8 mouse cellular contexts compared by ENCODE assay signal in genomic region chr3:146379740-146380466, GRCm38 (mm10). TPM values are rescaled to one million over a fixed set of nuclear protein-coding genes. Genes with fewer than 3 reads are reported as not detected.
DNase-seq lines count a peak whose midpoint lies in the region; ATAC-seq and TF ChIP-seq lines count a peak whose summit lies in the region.

No protein-coding gene starts in this region.

- H3K4me3 ChIP-seq in heart, embryonic 12.5 days: no peak overlapping the region
- H3K4me3 ChIP-seq in forebrain, embryonic 15.5 days: no peak overlapping the region
- no peak overlapping the region for H3K4me3 ChIP-seq in midbrain, embryonic 13.5 days (replicated peaks)
- no peak overlapping the region for H3K4me3 ChIP-seq in left cerebral cortex, adult 2 months

- H3K9ac ChIP-seq in heart, embryonic 12.5 days: no peak overlapping the region
- H3K9ac ChIP-seq in forebrain, embryonic 15.5 days (replicated peaks): no peak overlapping the region
- no peak overlapping the region for H3K9ac ChIP-seq in midbrain, embryonic 13.5 days (replicated peaks)

- H3K36me3 ChIP-seq in heart, embryonic 12.5 days: no peaks in the 10 kb centered on the region
- no peaks in the 10 kb centered on the region for H3K36me3 ChIP-seq in forebrain, embryonic 15.5 days
- no peaks in the 10 kb centered on the region for H3K36me3 ChIP-seq in midbrain, embryonic 13.5 days

- intact Hi-C loops in heart, postnatal 10 days (cut with DNase I): no loop called here
- intact Hi-C loops in left cerebral cortex, adult 2 months (cut with DNase I): no loop called here
- intact Hi-C loops in left cerebral cortex, postnatal 10 days (cut with DNase I): no loop called here

- 0 out of 2 replicates have a peak overlapping the region, but pooled peaks have one; percentile 7 for H3K4me2 ChIP-seq in heart, embryonic 12.5 days
- no peak overlapping the region for H3K4me2 ChIP-seq in forebrain, embryonic 15.5 days (replicated peaks)
- H3K4me2 ChIP-seq in midbrain, embryonic 13.5 days (replicated peaks): no peak overlapping the region

- no peak overlapping the region for H3K27ac ChIP-seq in heart, embryonic 12.5 days (ENCODE audit: poor library complexity, severe bottlenecking)
- 0 out of 2 replicates have a peak overlapping the region, but pooled peaks have one; percentile 0 for H3K27ac ChIP-seq in forebrain, embryonic 15.5 days (replicated peaks)
- H3K27ac ChIP-seq in midbrain, embryonic 13.5 days: no peak overlapping the region; the same call in 1 of the 2 replicates
- H3K27ac ChIP-seq in left cerebral cortex, adult 2 months: no peak overlapping the region

- TF ChIP-seq POLR2A in brain, embryonic 14.5 days (IDR thresholded peaks at IDR 0.05; ENCODE audit: borderline replicate concordance, extremely low read depth, insufficient read depth, insufficient read length, poor library complexity, severe bottlenecking): no peak

- TF ChIP-seq CTCF in brain, embryonic 14.5 days (IDR thresholded peaks at IDR 0.05; ENCODE audit: borderline replicate concordance, extremely low read depth, insufficient read depth, insufficient read length): no peak
- no peak for TF ChIP-seq CTCF in left cerebral cortex, adult 2 months (IDR thresholded peaks at IDR 0.05)

- H3K4me1 ChIP-seq in heart, embryonic 12.5 days (replicated peaks): peaks cover 13% of the 10 kb centered on the region
- peaks cover 12% of the 10 kb centered on the region for H3K4me1 ChIP-seq in forebrain, embryonic 15.5 days
- peaks cover 15% of the 10 kb centered on the region for H3K4me1 ChIP-seq in midbrain, embryonic 13.5 days (replicated peaks)

- H3K27me3 ChIP-seq in heart, embryonic 12.5 days (replicated peaks): no peaks in the 10 kb centered on the region
- H3K27me3 ChIP-seq in forebrain, embryonic 15.5 days: no peaks in the 10 kb centered on the region
- H3K27me3 ChIP-seq in midbrain, embryonic 13.5 days: peaks cover 21% of the 10 kb centered on the region; the same call in 1 of the 2 replicates

- ATAC-seq in heart, embryonic 12.5 days (ENCODE audit: insufficient number of reproducible peaks, low FRiP score): no peak
- ATAC-seq in forebrain, embryonic 15.5 days (replicated peaks): peak; percentile 62
- ATAC-seq in midbrain, embryonic 13.5 days: peak; percentile 79

- 44% methylated on average over 9 of the region's 9 CpGs for WGBS in heart, embryonic 12.5 days
- WGBS in forebrain, embryonic 15.5 days: 9% methylated on average over 9 of the region's 9 CpGs
- 21% methylated on average over 9 of the region's 9 CpGs for WGBS in midbrain, embryonic 13.5 days

- DNase-seq in heart, postnatal 10 days: no peak
- DNase-seq in brain, embryonic 14.5 days (ENCODE audit: low read depth): peak; percentile 85
- DNase-seq in T-cell, adult 2 months (ENCODE audit: low spot score): no peak
- DNase-seq in left cerebral cortex, adult 2 months (ENCODE audit: extremely low spot score in 1 of 2, low spot score in 2 of 2): no peak
- no peak for DNase-seq in left cerebral cortex, postnatal 10 days (ENCODE audit: extremely low spot score in 1 of 2, low spot score in 2 of 2)

- H3K9me3 ChIP-seq in heart, embryonic 12.5 days (replicated peaks): peaks cover 7% of the 10 kb centered on the region
- H3K9me3 ChIP-seq in forebrain, embryonic 15.5 days: no peaks in the 10 kb centered on the region
- H3K9me3 ChIP-seq in midbrain, embryonic 13.5 days: peaks cover 7% of the 10 kb centered on the region; the same call in 1 of the 2 replicates

RNA-seq across cellular contexts. Expression of gene Ssx2ip, which starts 24.5 kb away (rescaled TPM):
- polyA plus RNA-seq in heart, embryonic 12.5 days (2016; fragmentation: Nextera tagmentation; extraction: Ambion mirVana): 24.4 and 26.0 TPM in 2 replicates
- total RNA-seq in heart, postnatal 10 days (2021): 10 to 100 TPM; 11.7 to 15.3 TPM
- 9.5 and 12.2 TPM in 2 replicates for polyA plus RNA-seq in brain, embryonic 14.5 days (2012; rRNA removed)
- 24.0 and 25.1 TPM in 2 replicates for polyA plus RNA-seq in forebrain, embryonic 15.5 days (2015; fragmentation: Nextera tagmentation; extraction: Ambion mirVana)
- 15.5 and 16.4 TPM in 2 replicates for polyA plus RNA-seq in midbrain, embryonic 13.5 days (2015; fragmentation: Nextera tagmentation; extraction: Ambion mirVana)
- total RNA-seq in left cerebral cortex, adult 2 months (2021): 10 to 100 TPM; 91.0 to 91.6 TPM
- 100 to 1,000 TPM; 136 to 158 TPM for total RNA-seq in left cerebral cortex, postnatal 10 days (2021)
